Mouse (Mus musculus) adrenal gland, postnatal 4 days (tissue): ENCODE measurements around the gene Gtf2i. TPM values are rescaled to one million over a fixed set of nuclear protein-coding genes. Genes with fewer than 3 reads are reported as not detected.
"Not testable (repeated sequence)": the region's sequence is repeated elsewhere in the genome, so short reads cannot be mapped to it uniquely, and the experiment has no call there.

Experiments
- DNase-seq, 2 experiments: peaks; one replicate each; pipeline ENCODE4 v3.0.0; 2021 to 2022; ENCODE audit warnings: low spot score in 2 of 2, mixed read lengths in 2 of 2
- long read RNA-seq, 2 experiments: library from polyadenylated mRNA; stranded (forward); transcript quantifications; one replicate each; pipeline ENCODE4 v2.0.0; 2021
- total RNA-seq, 2 experiments: library from RNA; stranded (reverse); gene quantifications; 2 replicates each; pipeline ENCODE4 v1.2.3; 2021

Gene Gtf2i
- 100 to 1,000 TPM; 266 to 270 TPM for total RNA-seq
- long read RNA-seq, experiment 1, full-length matches to known transcripts = 12 of 99 reads
- long read RNA-seq, experiment 1, partial matches to known transcripts = 39 of 99 reads
- long read RNA-seq, experiment 1, other reads (novel, unspliced or antisense) = 48 of 99 reads
- long read RNA-seq, experiment 2, full-length matches to known transcripts = 16 of 303 reads
- long read RNA-seq, experiment 2, partial matches to known transcripts = 199 of 303 reads
- long read RNA-seq, experiment 2, other reads (novel, unspliced or antisense) = 88 of 303 reads

GRCm38 (mm10) chr5:134314688-134315622, at the start of gene Gtf2i:
Gene Gtf2i, minus strand, starts transcription at chr5:134314760.
- peak; percentile 82 to 94 for DNase-seq

DNA sequence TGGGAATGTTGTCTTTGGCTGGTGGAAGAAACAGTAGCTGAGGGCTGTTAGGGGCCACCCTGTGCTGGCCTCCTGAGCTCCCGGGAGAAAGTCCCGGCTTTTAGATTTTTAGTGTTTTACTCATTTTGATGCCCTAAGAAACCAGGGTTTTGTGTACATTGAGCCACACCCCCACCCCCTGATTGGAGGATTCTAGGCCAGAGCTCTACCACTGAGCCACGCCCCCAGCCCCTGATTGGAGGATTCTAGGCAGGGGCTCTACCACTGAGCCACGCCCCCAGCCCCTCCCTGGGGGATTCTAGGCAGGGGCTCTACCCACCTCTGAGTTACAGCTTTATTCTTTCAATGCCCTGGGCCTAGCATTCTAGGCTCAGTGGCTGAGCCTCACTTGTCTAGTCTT, 44.5 kb upstream of the Gtf2i start:
- no peak for DNase-seq

GRCm38 (mm10) chr5:134355372-134355771, 40.8 kb upstream of the Gtf2i start:
- not testable (repeated sequence) for DNase-seq

GRCm38 (mm10) chr5:134353117-134353516, 38.6 kb upstream of the Gtf2i start:
- no peak for DNase-seq

DNA sequence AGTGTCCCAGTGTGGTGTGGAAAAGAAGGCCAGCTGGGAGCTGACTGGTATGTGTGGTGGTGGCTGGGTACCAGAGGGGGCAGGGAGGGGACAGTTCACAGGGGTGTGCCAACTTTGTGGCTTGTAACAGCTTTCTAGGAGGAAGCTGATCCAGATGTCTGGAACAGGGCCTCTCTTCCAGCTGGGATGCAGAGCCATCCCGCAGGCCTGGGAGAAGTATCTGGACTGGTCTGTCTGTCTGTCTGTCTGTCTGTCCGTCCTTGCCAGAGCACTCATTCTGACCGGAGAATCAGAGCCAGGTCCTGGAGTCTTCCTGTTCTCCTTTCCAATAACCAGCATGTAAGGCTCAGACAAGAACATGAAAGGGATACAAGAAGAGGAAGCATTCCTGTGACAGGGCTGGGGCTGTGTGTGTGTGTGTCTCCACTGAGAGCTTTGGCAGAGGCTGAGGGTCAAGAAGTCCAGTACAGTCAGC, 38.0 kb upstream of the Gtf2i start:
- no peak for DNase-seq

- DNase-seq = peak; percentile 24 to 52
Measured at GRCm38 (mm10) chr5:134350660-134351059, 36.1 kb upstream of the Gtf2i start.

- no peak for DNase-seq
Measured at GRCm38 (mm10) chr5:134347066-134347465, 32.5 kb upstream of the Gtf2i start.

GRCm38 (mm10) chr5:134345449-134345848, 30.9 kb upstream of the Gtf2i start:
- no peak for DNase-seq

DNA sequence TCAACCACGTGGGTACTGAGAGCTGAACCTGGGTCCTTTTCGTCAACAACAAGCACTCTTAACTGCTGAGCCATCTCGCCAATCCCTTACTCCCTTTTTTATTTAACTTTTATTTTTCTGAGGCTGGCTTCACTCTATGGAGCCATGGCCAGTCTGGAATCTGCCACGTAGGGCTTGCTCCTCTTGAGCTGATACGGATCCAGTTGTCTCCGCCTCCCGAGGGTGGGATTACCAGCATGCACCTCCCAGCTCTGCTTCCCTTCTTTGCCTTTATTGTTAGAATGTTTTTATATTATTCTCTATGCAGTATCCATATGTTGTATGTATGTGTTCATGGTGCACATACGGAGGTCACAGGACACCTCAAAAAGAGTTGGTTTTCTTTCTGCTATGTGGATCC, 29.5 kb upstream of the Gtf2i start:
- no peak for DNase-seq

DNA sequence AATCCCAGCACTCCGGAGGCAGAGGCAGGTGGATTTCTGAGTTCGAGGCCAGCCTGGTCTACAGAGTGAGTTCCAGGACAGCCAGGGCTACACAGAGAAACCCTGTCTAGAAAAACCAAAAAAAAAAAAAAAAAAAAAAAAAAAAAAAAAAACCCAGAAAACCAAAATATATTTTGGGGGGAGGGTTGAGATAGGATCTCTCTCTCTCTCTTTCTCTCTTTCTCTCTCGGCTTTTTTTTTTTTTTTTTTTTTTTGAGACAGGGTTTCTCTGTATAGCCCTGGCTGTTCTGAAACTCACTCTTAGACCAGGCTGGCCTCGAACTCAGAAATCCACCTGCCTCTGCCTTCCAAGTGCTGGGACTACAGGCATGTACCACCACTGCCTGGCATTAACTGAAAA, 29.0 kb upstream of the Gtf2i start:
- not testable (repeated sequence) for DNase-seq

DNA sequence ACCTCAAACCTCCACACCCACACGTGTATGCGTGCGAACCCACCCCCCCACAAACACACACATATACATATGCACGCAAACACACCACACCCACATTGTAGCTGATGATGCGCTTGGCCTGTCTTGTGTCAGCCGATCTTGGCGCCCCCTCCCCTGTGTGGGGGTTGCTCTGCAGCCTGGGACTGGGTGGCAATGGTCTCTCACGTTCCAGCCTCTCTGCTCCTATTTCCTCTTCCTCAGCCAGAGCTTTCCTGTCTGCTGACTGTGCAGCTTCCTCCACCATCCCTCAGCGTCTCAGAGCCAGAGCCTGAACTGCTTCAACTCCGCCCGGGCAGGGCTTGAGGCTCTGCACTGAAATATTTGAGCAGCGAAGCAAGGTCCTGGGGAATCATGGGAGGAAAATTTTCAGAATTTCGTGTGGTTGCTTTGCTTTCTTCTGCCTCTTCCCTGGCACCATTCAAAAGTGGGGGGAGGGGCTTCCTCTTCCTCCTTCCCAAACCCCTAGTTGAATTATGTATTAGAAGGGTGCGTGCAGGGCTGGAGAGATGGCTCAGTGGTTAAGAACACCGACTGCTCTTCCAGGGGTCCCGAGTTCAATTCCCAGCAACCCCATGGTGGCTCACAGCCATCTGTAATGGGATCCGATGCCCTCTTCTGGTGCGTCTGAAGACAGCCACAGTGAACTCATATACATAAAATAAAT, 28.1 kb upstream of the Gtf2i start:
- DNase-seq = no peak

DNA sequence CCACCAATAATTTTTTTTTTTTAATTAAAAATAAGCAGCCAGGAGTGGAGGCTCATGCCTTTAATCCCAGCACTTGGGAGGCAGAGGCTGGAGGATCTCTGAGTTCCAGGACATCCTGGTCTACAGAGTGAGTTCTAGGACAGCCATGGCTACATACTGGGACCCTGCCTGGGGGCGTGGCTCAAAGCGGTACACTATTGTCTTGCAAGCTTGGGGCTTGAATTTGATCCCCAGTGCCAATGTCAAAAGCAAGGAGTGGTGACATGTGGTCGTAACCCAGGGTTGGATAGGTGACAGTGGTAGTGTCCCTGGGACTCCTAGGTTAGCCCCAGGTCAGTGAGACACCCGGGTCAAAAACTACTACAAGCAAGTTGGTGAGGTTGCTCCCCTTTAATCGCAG, 27.2 kb upstream of the Gtf2i start:
- no peak for DNase-seq

DNA sequence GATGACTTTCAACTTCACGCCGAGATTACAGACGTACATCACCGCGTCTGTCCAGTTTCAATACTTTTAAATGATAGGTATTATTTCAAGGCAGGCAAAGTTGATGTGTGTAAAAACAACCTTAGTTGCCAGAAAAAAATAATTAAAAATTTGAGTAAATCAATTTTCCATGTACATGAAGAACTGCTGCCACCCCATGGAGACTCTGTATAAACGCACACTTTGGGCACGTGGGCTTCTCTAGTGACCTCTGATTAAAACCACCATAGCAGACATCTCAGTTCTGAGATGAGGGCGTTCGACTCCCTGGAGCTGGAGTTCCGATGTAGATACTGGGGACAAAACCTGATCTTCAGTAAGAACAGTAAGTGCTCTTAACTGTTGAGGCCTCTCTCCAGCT, 26.8 kb upstream of the Gtf2i start:
- DNase-seq = no peak

DNA sequence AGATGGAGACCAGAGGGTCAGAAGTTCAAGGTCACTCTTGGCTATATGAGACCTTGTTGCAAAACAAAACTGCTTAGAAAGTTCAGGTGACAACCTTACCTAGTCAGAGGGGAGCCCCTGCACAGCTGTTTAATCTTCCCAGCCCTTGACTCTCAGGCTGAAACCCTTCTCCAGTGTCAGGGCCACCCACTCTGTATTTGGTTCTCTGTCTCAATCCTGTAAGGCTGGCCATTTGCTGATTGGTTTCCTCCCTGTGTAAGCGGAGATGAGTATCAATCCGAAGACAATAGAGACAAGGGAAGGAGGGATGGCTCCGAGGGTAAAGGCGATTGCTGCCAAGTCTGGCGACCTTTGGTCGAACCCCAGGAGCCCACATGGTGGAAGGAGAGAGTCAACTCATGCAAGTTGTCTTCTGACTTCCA, 25.6 kb upstream of the Gtf2i start:
- DNase-seq = no peak

- not testable (repeated sequence) for DNase-seq
Measured at GRCm38 (mm10) chr5:134337012-134337411, 22.5 kb upstream of the Gtf2i start.

DNA sequence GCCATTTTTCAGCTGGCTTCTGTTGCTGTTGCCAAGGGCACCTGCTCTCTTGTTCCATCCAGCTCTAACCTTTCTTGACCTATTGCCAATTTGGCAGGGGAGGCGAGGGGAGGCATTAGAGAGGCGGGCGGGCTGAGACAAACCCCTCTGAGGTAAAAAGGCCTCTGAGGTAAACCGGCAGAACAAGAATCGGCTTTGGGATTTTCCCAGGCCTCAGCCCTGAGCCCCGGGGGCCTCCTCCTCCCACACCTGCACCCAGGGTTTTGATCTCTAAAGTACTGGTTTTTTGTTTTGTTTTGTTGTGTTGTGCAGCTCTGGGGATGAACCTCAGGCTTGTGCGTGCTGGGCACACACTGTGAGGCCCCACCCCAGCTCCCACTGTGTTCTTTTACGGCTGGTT, 18.2 kb upstream of the Gtf2i start:
- no peak for DNase-seq

GRCm38 (mm10) chr5:134330082-134330481, 15.5 kb upstream of the Gtf2i start:
- DNase-seq = no peak

- DNase-seq = no peak
Measured at GRCm38 (mm10) chr5:134329311-134329710, 14.8 kb upstream of the Gtf2i start.

GRCm38 (mm10) chr5:134328482-134329001, 14.0 kb upstream of the Gtf2i start:
- DNase-seq = no peak

- DNase-seq = no peak
Measured at GRCm38 (mm10) chr5:134325856-134326566, 11.5 kb upstream of the Gtf2i start.

GRCm38 (mm10) chr5:134323869-134324268, 9.3 kb upstream of the Gtf2i start:
- DNase-seq = no peak
